Comparison of ENCODE assay signal across 8 mouse cellular contexts in genomic region chr10:95557337-95557828, GRCm38 (mm10). TPM values are rescaled to one million over a fixed set of nuclear protein-coding genes. Genes with fewer than 3 reads are reported as not detected.
A peak's percentile ranks its signal among the peaks of the same experiment; 100 is the strongest.
DNase-seq lines count a peak whose midpoint lies in the region; ATAC-seq and TF ChIP-seq lines count a peak whose summit lies in the region.

No protein-coding gene starts in this region.

- peak; percentile 86 for TF ChIP-seq CTCF in stomach, postnatal 0 days (IDR thresholded peaks at IDR 0.05; ENCODE audit: low read depth)

- no peaks in the 10 kb centered on the region for H3K36me3 ChIP-seq in midbrain, embryonic 11.5 days (ENCODE audit: control insufficient read depth, insufficient read depth, low read length)
- peaks cover 72% of the 10 kb centered on the region for H3K36me3 ChIP-seq in midbrain, embryonic 10.5 days
- no peaks in the 10 kb centered on the region for H3K36me3 ChIP-seq in stomach, postnatal 0 days (ENCODE audit: control insufficient read depth, insufficient read depth, low read length)

- H3K4me1 ChIP-seq in midbrain, embryonic 11.5 days (ENCODE audit: control insufficient read depth, insufficient read depth, low read length) = peaks cover 15% of the 10 kb centered on the region
- peaks cover 44% of the 10 kb centered on the region for H3K4me1 ChIP-seq in midbrain, embryonic 10.5 days
- no peaks in the 10 kb centered on the region for H3K4me1 ChIP-seq in stomach, postnatal 0 days (replicated peaks; ENCODE audit: control insufficient read depth, insufficient read depth)

- TF ChIP-seq EP300 in stomach, postnatal 0 days (optimal IDR thresholded peaks at IDR 0.05) = no peak

- no peak overlapping the region for H3K4me3 ChIP-seq in midbrain, embryonic 11.5 days (ENCODE audit: low read depth, low read length)
- H3K4me3 ChIP-seq in midbrain, embryonic 10.5 days = no peak overlapping the region
- H3K4me3 ChIP-seq in stomach, postnatal 0 days (ENCODE audit: low read depth, low read length) = no peak overlapping the region

- no peak overlapping the region for H3K27ac ChIP-seq in midbrain, embryonic 11.5 days (ENCODE audit: low read depth, low read length)
- no peak overlapping the region for H3K27ac ChIP-seq in midbrain, embryonic 10.5 days (replicated peaks)
- no peak overlapping the region for H3K27ac ChIP-seq in stomach, postnatal 0 days (replicated peaks)

- DNase-seq in cerebellum, postnatal 14 days = peak; percentile 27 to 33
- DNase-seq in cerebellum, postnatal 4 days (ENCODE audit: low spot score in 2 of 2) = no peak
- no peak for DNase-seq in midbrain, embryonic 11.5 days (ENCODE audit: low spot score, missing footprints)
- no peak for DNase-seq in midbrain, embryonic 10.5 days (ENCODE audit: low spot score)
- peak; percentile 73 for DNase-seq in induced T-regulatory cell, adult 2 months (ENCODE audit: low read depth)
- no peak for DNase-seq in stomach, postnatal 0 days (ENCODE audit: low spot score)
- no peak for DNase-seq in left cerebral cortex, adult 8-10 months (ENCODE audit: low spot score in 2 of 2)
- DNase-seq in frontal cortex, postnatal 25 days (ENCODE audit: low spot score in 2 of 2) = no peak

- H3K4me2 ChIP-seq in midbrain, embryonic 11.5 days = no peak overlapping the region
- no peak overlapping the region for H3K4me2 ChIP-seq in stomach, postnatal 0 days (replicated peaks; ENCODE audit: low read depth)

- H3K9me3 ChIP-seq in midbrain, embryonic 11.5 days (ENCODE audit: control insufficient read depth, low read length) = no peaks in the 10 kb centered on the region
- H3K9me3 ChIP-seq in midbrain, embryonic 10.5 days (replicated peaks) = no peaks in the 10 kb centered on the region
- H3K9me3 ChIP-seq in stomach, postnatal 0 days (ENCODE audit: control insufficient read depth, low read length) = no peaks in the 10 kb centered on the region

- ATAC-seq in midbrain, embryonic 11.5 days (ENCODE audit: low FRiP score) = peak; percentile 35; the same call in 1 of the 2 replicates
- 0 out of 2 replicates have a peak, but pooled peaks have one; percentile 33 for ATAC-seq in stomach, postnatal 0 days (ENCODE audit: low FRiP score, low TSS enrichment)

- no peak overlapping the region for H3K9ac ChIP-seq in midbrain, embryonic 11.5 days (ENCODE audit: low read length)
- H3K9ac ChIP-seq in stomach, postnatal 0 days (ENCODE audit: low read length) = no peak overlapping the region

- no peaks in the 10 kb centered on the region for H3K27me3 ChIP-seq in midbrain, embryonic 11.5 days (ENCODE audit: control insufficient read depth, insufficient read depth, low read length)
- H3K27me3 ChIP-seq in midbrain, embryonic 10.5 days (ENCODE audit: low read depth, poor library complexity, severe bottlenecking) = no peaks in the 10 kb centered on the region
- H3K27me3 ChIP-seq in stomach, postnatal 0 days (ENCODE audit: control insufficient read depth, insufficient read depth, low read length) = no peaks in the 10 kb centered on the region

- WGBS in midbrain, embryonic 11.5 days = 80% methylated on average over 5 of the region's 5 CpGs
- WGBS in midbrain, embryonic 10.5 days = 78% methylated on average over 5 of the region's 5 CpGs
- 83% methylated on average over 5 of the region's 5 CpGs for WGBS in stomach, postnatal 0 days

RNA-seq across cellular contexts. Expression of gene Nudt4, which starts 6.6 kb away (rescaled TPM):
- polyA plus RNA-seq in midbrain, embryonic 11.5 days (2014; fragmentation: Nextera tagmentation; extraction: Ambion mirVana) = 141 and 148 TPM in 2 replicates
- polyA plus RNA-seq in midbrain, embryonic 10.5 days (2016; fragmentation: Nextera tagmentation; extraction: Ambion mirVana) = 90.8 and 91.5 TPM in 2 replicates
- 46.1 and 47.5 TPM in 2 replicates for polyA plus RNA-seq in stomach, postnatal 0 days (2015; fragmentation: Nextera tagmentation; extraction: Ambion mirVana)
- 100 to 1,000 TPM; 125 to 146 (median 131) TPM for total RNA-seq in left cerebral cortex, adult 8-10 months (2022)

RNA-seq across cellular contexts. Expression of gene Ube2n, which starts 42.4 kb away (rescaled TPM):
- 518 and 522 TPM in 2 replicates for polyA plus RNA-seq in midbrain, embryonic 11.5 days (2014; fragmentation: Nextera tagmentation; extraction: Ambion mirVana)
- polyA plus RNA-seq in midbrain, embryonic 10.5 days (2016; fragmentation: Nextera tagmentation; extraction: Ambion mirVana) = 478 and 483 TPM in 2 replicates
- polyA plus RNA-seq in stomach, postnatal 0 days (2015; fragmentation: Nextera tagmentation; extraction: Ambion mirVana) = 229 and 231 TPM in 2 replicates
- 100 to 1,000 TPM; 181 to 234 (median 208) TPM for total RNA-seq in left cerebral cortex, adult 8-10 months (2022)

RNA-seq across cellular contexts. Expression of gene Mrpl42, which starts 55.6 kb away (rescaled TPM):
- 316 and 343 TPM in 2 replicates for polyA plus RNA-seq in midbrain, embryonic 11.5 days (2014; fragmentation: Nextera tagmentation; extraction: Ambion mirVana)
- polyA plus RNA-seq in midbrain, embryonic 10.5 days (2016; fragmentation: Nextera tagmentation; extraction: Ambion mirVana) = 380 and 398 TPM in 2 replicates
- 277 and 291 TPM in 2 replicates for polyA plus RNA-seq in stomach, postnatal 0 days (2015; fragmentation: Nextera tagmentation; extraction: Ambion mirVana)
- 10 to 100 TPM; 60.9 to 73.8 (median 65.8) TPM for total RNA-seq in left cerebral cortex, adult 8-10 months (2022)

Comparison
In these comparisons a context has a peak if more than half of its experiments do, and no peak if none do; other contexts are left out.
1. DNase-seq: peak in cerebellum, postnatal 14 days (2 of 2) and induced T-regulatory cell, adult 2 months (single experiment); none in cerebellum, postnatal 4 days (0 of 2), midbrain, embryonic 11.5 days (single experiment), midbrain, embryonic 10.5 days (single experiment), stomach, postnatal 0 days (single experiment), left cerebral cortex, adult 8-10 months (0 of 2) and frontal cortex, postnatal 25 days (0 of 2).